Mouse (Mus musculus) G1E (cell line): ENCODE results near the gene Notch2.

Experiments
- CTCF ChIP-seq: IDR thresholded peaks from 2 replicates; pipeline ENCODE4 v1.5.1; 2012; ENCODE audit warnings: low read depth, low read length, inconsistent platforms, mixed read lengths
- GATA1 ChIP-seq: IDR thresholded peaks from 2 replicates; pipeline ENCODE4 v1.6.1; 2012; ENCODE audit warnings: borderline replicate concordance, low read length, inconsistent platforms, mixed read lengths
- POLR2AphosphoS5 ChIP-seq: IDR thresholded peaks from 2 replicates; pipeline ENCODE4 v1.6.1; 2012; ENCODE audit warnings: low read depth, low read length, inconsistent platforms; ENCODE audit not compliant: insufficient replicate concordance
- TAL1 ChIP-seq: conservative IDR thresholded peaks from 2 replicates; pipeline ENCODE4 v1.6.1; 2012; ENCODE audit warnings: low read depth, low read length, inconsistent platforms, mixed read lengths

DNA sequence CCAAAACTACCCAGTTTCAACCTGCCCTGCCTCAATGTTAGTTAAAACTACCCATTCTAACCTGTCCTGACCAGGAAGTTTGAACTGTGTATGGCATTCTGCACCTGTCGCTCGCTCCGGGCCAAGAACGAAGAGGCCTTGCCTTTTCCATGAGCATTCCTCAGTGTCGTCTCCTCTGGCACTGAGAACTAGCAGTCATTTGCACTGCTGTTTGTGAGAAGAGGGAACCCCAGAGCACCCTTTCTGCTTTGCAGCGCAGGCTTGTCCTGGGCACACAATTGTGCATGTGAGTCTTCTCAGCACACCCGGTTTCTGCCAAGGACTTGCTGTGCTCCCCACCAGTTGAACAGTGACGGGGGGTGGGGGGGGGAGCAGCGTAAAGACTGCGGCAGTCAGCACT, 15.6 kb downstream of the Notch2 start:
- TF ChIP-seq CTCF, result no peak
- no peak for TF ChIP-seq GATA1
- no peak for TF ChIP-seq POLR2AphosphoS5
- no peak for TF ChIP-seq TAL1
